Mouse (Mus musculus) lung, postnatal 0 days (tissue): Measurements from ENCODE around the gene Tns3. TPM values are rescaled to one million over a fixed set of nuclear protein-coding genes. Genes with fewer than 3 reads are reported as not detected.

Experiments
- ATAC-seq: fragments of 200-750 bp; cut with Nextera tagmentation; 2 replicates; pipeline ENCODE4 v1.8.0; 2017; ENCODE audit warnings: moderate library complexity
- DNase-seq: peaks from one replicate; pipeline ENCODE4 v3.0.0-alpha.2; 2016; ENCODE audit warnings: low spot score
- H3K27ac ChIP-seq: fragments of 300-500 bp; sonication (generic); 2 replicates; pipeline ENCODE4 v1.5.1; 2014; ENCODE audit warnings: antibody characterized with exemption, mild to moderate bottlenecking, low read length, mixed read lengths
- H3K27me3 ChIP-seq: fragments of 300-500 bp; sonication (generic); replicated peaks from 2 replicates; pipeline ENCODE4 v1.6.1; 2014; ENCODE audit warnings: low read length, mixed read lengths; ENCODE audit not compliant: insufficient read depth
- H3K36me3 ChIP-seq: fragments of 300-500 bp; sonication (generic); 2 replicates; pipeline ENCODE4 v1.6.1; 2014; ENCODE audit warnings: low read length, mixed read lengths; ENCODE audit not compliant: insufficient read depth
- H3K4me1 ChIP-seq: fragments of 300-500 bp; sonication (generic); 2 replicates; pipeline ENCODE4 v1.6.1; 2014; ENCODE audit warnings: antibody characterized with exemption, low read depth, low read length, mixed read lengths; ENCODE audit not compliant: insufficient read depth
- H3K4me2 ChIP-seq: fragments of 300-500 bp; sonication (generic); replicated peaks from 2 replicates; pipeline ENCODE4 v1.6.1; 2014; ENCODE audit warnings: low read depth, mild to moderate bottlenecking, low read length, moderate library complexity, mixed read lengths
- H3K4me3 ChIP-seq: fragments of 300-500 bp; sonication (generic); 2 replicates; pipeline ENCODE4 v1.5.1; 2014; ENCODE audit warnings: low read depth, low read length
- H3K9ac ChIP-seq: fragments of 300-500 bp; sonication (generic); replicated peaks from 2 replicates; pipeline ENCODE4 v1.6.1; 2014; ENCODE audit warnings: low read depth, mild to moderate bottlenecking
- H3K9me3 ChIP-seq: fragments of 300-500 bp; sonication (generic); 2 replicates; pipeline ENCODE4 v1.6.1; 2016; ENCODE audit warnings: low read length, mixed read lengths
- CTCF ChIP-seq: IDR thresholded peaks from 2 replicates; pipeline ENCODE4 v1.5.1; 2016; ENCODE audit warnings: antibody characterized with exemption, mild to moderate bottlenecking
- EP300 ChIP-seq: IDR thresholded peaks from 2 replicates; pipeline ENCODE4 v1.6.1; 2016; ENCODE audit warnings: antibody characterized with exemption, mild to moderate bottlenecking, control low read depth
- WGBS: fragments of 180-500 bp; shearing (Covaris S2); extraction: QIAGEN DNeasy Blood & Tissue Kit; methylation state at CpG from one replicate; pipeline ENCODE4 v1.1.7; 2014; 5-methylcytosine and 5-hydroxymethylcytosine counted together
- polyA plus RNA-seq: library from polyadenylated mRNA; unstranded; fragments of >200 nt; fragmentation: Nextera tagmentation; extraction: Ambion mirVana; gene quantifications from 2 replicates; pipeline ENCODE4 v1.2.1, GENCODE M21; 2015

Gene Tns3
- polyA plus RNA-seq, 1 experiment from 2014 or later: 34.9 TPM

- DNase-seq (peak; percentile 89), ATAC-seq (peak; percentile 77)
- Histone ChIP-seq H3K9me3 (no peaks in the 10 kb centered on the region), H3K27ac (peak overlapping the region; percentile 85), H3K9ac (no peak overlapping the region), H3K36me3 (no peaks in the 10 kb centered on the region), H3K4me1 (peaks cover 22% of the 10 kb centered on the region; the same call in 1 of the 2 replicates), H3K4me2 (no peak overlapping the region), H3K27me3 (no peaks in the 10 kb centered on the region), H3K4me3 (no peak overlapping the region)
- WGBS: 33% methylated on average over 9 of the region's 9 CpGs
- TF ChIP-seq EP300 (peak; percentile 95), CTCF (no peak)
These were observed 138.7 kb downstream of the Tns3 start for GRCm38 (mm10) chr11:8525463-8526145.

- peak; percentile 91 for DNase-seq
- Histone ChIP-seq H3K4me2 (no peak overlapping the region), H3K27me3 (no peaks in the 10 kb centered on the region), H3K9me3 (no peaks in the 10 kb centered on the region), H3K4me3 (no peak overlapping the region), H3K27ac (peak overlapping the region; percentile 26; the same call in 1 of the 2 replicates), H3K4me1 (peaks cover 22% of the 10 kb centered on the region; the same call in 1 of the 2 replicates), H3K36me3 (no peaks in the 10 kb centered on the region), H3K9ac (no peak overlapping the region)
- peak; percentile 88 for TF ChIP-seq CTCF
- TF ChIP-seq EP300: 0 out of 2 replicates have a peak, but pooled peaks have one; percentile 19
- ATAC-seq: peak; percentile 56
- WGBS: 25% methylated on average over 10 of the region's 10 CpGs
These were observed 140.8 kb downstream of the Tns3 start for GRCm38 (mm10) chr11:8523344-8524126.

GRCm38 (mm10) chr11:8513359-8514253 lies 150.7 kb downstream of the Tns3 start:
- TF ChIP-seq EP300 (no peak), CTCF (no peak)
- Histone ChIP-seq H3K36me3 (no peaks in the 10 kb centered on the region), H3K27ac (peak overlapping the region; percentile 51), H3K9me3 (no peaks in the 10 kb centered on the region), H3K4me2 (no peak overlapping the region), H3K4me3 (no peak overlapping the region), H3K4me1 (peaks cover 6% of the 10 kb centered on the region; the same call in 1 of the 2 replicates), H3K27me3 (no peaks in the 10 kb centered on the region), H3K9ac (no peak overlapping the region)
- DNase-seq (peak; percentile 64), ATAC-seq (peak; percentile 73)
- WGBS: 24% methylated on average over 7 of the region's 7 CpGs

GRCm38 (mm10) chr11:8510294-8510693 lies 154.0 kb downstream of the Tns3 start:
- no peak overlapping the region for H3K9ac ChIP-seq
- no peaks in the 10 kb centered on the region for H3K36me3 ChIP-seq
- H3K9me3 ChIP-seq: no peaks in the 10 kb centered on the region
- 71% methylated on average over 2 of the region's 2 CpGs for WGBS
- no peak for TF ChIP-seq EP300
- no peak for TF ChIP-seq CTCF
- DNase-seq (no peak), ATAC-seq (no peak)
- H3K27ac ChIP-seq: no peak overlapping the region
- peaks cover 6% of the 10 kb centered on the region; the same call in 1 of the 2 replicates for H3K4me1 ChIP-seq
- no peak overlapping the region for H3K4me3 ChIP-seq
- H3K27me3 ChIP-seq: no peaks in the 10 kb centered on the region
- no peak overlapping the region for H3K4me2 ChIP-seq

- H3K27me3 ChIP-seq: no peaks in the 10 kb centered on the region
- no peak overlapping the region for H3K4me3 ChIP-seq
- H3K9me3 ChIP-seq: no peaks in the 10 kb centered on the region
- DNase-seq (no peak), ATAC-seq (0 out of 2 replicates have a peak, but pooled peaks have one; percentile 14)
- H3K4me2 ChIP-seq: no peak overlapping the region
- H3K9ac ChIP-seq: no peak overlapping the region
- peaks cover 6% of the 10 kb centered on the region; the same call in 1 of the 2 replicates for H3K4me1 ChIP-seq
- 69% methylated on average over 7 of the region's 7 CpGs for WGBS
- H3K36me3 ChIP-seq: 0 out of 2 replicates have a peak, but pooled peaks cover 4% of the 10 kb centered on the region
- TF ChIP-seq EP300 (no peak), CTCF (no peak)
- H3K27ac ChIP-seq: no peak overlapping the region
These were observed 154.7 kb downstream of the Tns3 start for GRCm38 (mm10) chr11:8509614-8510013.
